Mouse (Mus musculus) naive thymus-derived CD4-positive, alpha-beta T cell, adult 2 months (primary cell): ENCODE measurements around the gene Asic2.
"Not testable (repeated sequence)": the region's sequence is repeated elsewhere in the genome, so short reads cannot be mapped to it uniquely, and the experiment has no call there.

Source experiments
- DNase-seq: peaks from one replicate; pipeline ENCODE4 v3.0.0-alpha.2; 2011; ENCODE audit warnings: low read depth

Asic2 gene

DNA sequence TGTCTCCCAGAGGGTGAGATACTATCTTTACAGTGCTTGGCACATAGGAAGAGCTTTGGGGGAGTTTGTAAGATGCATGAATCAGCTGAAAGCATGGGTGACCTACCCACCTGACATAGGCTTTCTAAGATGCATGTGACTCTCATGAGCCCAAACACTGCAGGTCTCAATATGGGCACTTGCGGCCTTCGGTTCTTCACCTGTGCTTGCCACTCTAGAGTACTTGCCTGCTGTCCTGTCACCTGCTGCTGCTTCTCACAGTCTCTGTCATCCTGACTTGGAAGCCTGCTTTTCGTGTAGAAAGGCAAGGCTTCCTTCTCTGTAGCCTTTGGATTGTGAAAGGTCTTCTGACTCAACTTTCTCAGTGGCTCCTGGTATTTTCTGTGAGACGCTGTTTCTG is 645.1 kb downstream of the Asic2 start:
- DNase-seq, result no peak

DNA sequence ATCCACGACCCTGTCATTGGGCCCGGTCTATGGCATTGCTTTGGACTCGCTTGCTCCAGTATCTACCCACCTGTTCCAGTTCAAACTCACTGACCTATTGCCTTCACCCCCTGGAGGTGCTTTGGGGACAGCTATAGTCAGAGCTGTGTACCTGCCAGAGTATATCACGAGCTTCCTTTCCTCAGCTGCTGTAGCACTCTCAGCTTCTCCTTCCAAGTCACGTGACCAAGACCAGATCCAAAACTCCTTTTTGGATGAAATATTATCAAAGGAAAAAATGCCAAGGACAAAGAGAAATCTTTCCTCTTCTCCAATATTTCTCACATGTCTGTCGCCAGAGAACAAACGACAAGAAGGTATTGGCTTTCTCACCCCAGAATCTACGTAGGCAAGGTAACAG is 645.8 kb downstream of the Asic2 start:
- DNase-seq, result no peak

- no peak for DNase-seq
Measured at GRCm38 (mm10) chr11:81290041-81290440, 678.2 kb downstream of the Asic2 start.

DNA sequence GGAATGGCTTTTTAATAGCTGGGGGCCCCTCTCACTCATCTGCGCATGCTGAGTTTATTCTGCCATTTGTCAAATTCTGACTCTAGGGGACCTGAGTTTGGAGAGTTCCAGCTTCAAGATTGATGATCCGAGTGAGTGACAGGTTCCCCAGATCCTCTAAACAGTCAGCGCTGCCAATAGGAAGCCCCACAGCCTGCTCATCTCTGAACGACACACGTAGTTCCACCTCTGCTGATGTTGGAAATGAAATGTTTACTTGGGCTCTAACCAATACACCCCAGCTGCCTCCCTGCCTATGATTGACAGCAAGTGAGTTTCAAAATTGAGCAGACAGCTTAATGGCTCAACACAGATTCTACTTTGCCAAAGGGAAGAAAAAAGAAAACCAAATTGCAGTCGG is 685.1 kb downstream of the Asic2 start:
- DNase-seq, result no peak

GRCm38 (mm10) chr11:81280070-81280469 is 688.2 kb downstream of the Asic2 start:
- no peak for DNase-seq

- no peak for DNase-seq
Measured at GRCm38 (mm10) chr11:81277406-81277805, 690.9 kb downstream of the Asic2 start.

DNA sequence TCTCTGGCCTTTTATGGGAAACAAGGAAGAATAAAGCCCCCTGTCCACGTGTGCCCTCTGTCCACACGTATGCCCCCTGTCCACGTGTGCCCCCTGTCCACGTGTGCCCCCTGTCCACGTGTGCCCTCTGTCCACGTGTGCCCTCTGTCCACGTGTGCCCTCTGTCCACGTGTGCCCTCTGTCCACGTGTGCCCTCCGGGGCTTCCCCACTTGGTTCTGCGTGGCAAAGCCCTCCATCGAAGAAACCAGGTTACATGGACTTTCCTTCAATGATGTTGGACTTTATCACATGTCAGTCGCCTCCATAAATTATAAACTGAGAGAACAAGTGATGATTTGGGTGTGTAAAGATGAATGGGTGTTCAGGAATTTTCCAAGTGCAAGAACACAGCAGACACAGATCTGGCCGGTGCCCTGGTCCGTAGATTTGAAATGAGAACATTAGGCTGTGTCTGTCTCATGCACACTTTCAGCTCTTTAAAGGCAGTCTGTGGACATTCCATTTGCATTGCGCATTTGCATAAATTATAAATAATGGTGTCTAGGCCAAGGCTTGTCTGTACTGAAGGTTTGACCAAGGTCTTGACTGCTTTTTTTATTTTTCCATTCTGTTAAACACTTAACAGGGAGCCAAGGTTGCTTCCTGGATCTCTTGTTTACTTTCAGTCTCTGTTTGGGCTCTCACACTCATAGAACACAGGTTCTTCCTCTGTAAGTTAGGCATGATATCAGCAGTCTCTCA is 695.4 kb downstream of the Asic2 start:
- DNase-seq, result no peak

DNA sequence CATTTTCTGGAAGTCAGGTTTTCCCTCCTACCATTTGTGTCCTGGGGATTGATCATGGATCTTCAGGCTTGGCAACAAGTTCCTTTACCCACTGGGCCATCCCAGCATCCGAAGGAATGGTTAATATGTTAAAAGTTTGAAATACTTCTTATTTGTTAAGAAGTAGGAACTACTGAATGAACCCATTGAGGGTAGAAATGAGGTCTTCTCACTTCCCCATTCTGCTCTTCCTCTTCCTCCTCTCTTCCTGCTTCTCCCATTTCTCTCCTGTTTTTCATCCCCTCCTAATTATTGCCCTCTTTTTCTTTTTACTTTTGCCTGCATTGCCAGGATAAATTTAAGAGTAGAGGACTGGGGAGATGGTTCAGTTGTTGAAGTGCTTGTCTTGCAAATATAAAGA is 696.8 kb downstream of the Asic2 start:
- no peak for DNase-seq

DNA sequence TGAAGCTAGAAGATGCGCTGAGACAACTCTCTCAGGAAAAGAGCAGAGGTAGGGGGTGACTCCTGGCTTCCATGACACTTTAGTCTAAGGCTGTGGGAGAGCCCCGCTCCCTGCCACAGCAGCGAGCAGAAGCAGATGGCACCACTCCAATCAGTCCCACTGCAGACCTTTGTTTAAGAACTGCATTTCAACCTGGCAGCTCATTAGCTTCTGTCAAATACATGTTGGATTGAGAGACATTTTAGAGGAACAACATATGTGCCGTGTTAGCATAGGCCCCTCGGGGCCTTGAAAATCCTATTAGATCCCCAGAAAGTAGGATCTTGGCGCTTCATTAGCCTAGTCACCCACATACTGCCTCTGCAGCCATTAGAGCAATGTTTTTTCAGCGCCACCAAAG is 697.7 kb downstream of the Asic2 start:
- no peak for DNase-seq

- no peak for DNase-seq
Measured at GRCm38 (mm10) chr11:81263757-81264156, 704.5 kb downstream of the Asic2 start.

- DNase-seq, result no peak
Measured at GRCm38 (mm10) chr11:81263193-81263592, 705.1 kb downstream of the Asic2 start.

- DNase-seq, result no peak
Measured at GRCm38 (mm10) chr11:81261259-81261658, 707.0 kb downstream of the Asic2 start.

- DNase-seq, result not testable (repeated sequence)
Measured at GRCm38 (mm10) chr11:81241183-81241582, 727.1 kb downstream of the Asic2 start.

DNA sequence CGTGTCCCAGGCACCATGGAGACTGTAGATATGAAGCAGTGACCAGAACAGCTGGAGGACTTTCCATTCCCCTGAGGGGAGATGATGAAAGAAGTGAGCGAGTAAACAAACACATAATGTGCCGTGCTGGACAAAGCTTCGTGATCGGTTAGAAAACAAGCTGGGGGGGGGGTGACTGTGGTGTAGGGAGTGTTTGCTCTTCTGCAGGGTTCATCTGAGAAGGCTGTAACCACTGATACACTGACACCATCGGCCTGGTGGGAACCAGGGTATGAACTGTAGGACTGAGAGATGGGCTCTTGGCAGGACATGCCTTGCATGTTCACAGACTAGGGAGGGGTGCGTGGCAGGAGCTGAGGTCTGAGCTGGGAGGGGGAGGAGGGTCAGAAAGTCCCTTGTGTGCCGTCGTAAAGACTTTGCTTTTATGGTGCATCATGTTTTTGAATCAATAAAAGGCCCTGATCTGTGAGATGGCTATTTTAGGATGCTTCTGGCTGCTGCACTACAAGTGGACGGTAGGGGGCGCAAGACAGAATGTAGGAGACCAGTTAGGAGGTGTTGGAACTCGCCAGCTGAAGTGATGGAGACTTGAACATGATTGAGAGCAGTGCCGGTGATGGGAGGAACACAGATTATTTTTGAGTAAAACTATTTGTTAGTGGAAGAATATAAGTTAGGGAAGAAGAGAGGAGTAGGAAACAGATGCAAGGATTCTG is 728.1 kb downstream of the Asic2 start:
- DNase-seq, result no peak

- DNase-seq, result no peak
Measured at GRCm38 (mm10) chr11:81239091-81239490, 729.2 kb downstream of the Asic2 start.

GRCm38 (mm10) chr11:81236070-81236469 is 732.2 kb downstream of the Asic2 start:
- no peak for DNase-seq

DNA sequence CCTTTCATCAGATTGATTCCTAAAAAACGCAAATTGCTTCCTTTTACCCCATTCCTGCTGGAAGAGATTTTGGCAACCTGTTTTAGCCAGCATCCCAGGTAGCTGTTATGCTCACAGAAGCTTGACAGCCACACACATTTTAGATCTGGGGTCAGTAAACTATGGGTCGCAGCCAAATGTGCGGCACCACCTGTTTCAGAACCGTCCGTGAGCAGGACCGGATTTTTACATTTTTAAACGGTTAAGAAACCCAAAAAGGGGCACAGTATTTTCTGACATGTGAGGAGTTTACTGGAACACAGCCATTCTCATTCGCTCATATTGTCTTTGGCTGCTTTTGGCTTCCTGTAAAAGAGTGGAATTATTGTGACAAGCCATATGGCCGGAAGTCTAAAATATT is 744.9 kb downstream of the Asic2 start:
- no peak for DNase-seq

DNA sequence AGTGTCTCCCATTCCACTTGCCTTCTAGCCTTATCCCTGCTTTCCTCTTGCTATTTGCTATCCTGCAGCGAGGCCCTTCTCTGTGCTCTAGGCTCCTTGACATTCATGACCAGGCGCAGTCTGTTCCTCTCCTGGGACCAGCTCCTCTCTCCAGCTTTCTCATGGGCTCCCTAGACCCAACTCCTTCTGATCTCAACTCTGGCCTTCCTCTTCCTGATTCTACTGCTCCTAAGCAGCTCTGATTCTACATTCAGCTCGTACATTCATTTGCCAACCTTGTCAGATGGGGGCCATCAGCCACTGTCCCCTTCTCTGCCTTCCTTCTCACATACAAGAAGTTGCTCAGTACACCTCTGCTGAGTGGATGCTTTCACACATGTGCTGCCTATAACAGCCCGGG is 747.5 kb downstream of the Asic2 start:
- no peak for DNase-seq

GRCm38 (mm10) chr11:81205471-81205870 is 762.8 kb downstream of the Asic2 start:
- DNase-seq, result no peak

DNA sequence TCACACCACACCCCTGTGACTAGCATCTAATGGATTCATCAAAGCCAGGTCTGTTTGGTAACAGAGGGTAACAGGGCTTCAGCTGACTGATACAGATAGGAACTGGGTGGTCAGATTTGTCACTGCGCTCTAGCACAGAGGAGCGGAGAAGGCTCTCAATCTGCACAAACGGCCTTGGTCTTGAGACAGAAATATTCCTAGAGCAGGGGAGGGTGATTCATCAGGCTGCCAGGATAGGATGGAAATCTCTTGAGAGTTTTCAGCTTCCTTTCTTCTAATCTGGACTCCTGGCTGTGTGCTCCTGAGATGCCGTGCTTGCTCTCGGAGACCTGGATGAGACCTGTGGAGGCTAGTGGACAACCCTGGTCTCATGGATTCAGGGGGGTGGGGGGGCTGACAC is 765.7 kb downstream of the Asic2 start:
- DNase-seq, result no peak

- DNase-seq, result no peak
Measured at GRCm38 (mm10) chr11:81193856-81194255, 774.4 kb downstream of the Asic2 start.

DNA sequence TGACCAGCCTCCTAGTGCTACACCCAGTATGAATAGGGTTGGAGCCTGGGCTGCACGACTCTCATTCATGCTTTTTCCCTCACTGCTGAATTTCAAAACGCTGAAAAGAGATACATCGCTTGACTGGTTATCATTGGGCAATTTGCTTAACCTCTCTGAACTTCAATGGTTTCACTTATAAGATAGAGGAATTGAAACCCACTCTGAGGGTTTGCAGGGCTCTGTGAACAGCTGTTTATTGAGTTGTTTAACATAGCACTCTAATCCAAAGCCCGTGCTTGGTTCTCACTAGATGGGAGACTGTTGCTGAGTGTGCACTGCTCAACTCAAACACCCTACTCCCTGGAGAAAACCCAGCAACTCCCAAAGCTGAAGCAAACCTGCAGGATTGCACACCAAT is 776.1 kb downstream of the Asic2 start:
- DNase-seq, result no peak

DNA sequence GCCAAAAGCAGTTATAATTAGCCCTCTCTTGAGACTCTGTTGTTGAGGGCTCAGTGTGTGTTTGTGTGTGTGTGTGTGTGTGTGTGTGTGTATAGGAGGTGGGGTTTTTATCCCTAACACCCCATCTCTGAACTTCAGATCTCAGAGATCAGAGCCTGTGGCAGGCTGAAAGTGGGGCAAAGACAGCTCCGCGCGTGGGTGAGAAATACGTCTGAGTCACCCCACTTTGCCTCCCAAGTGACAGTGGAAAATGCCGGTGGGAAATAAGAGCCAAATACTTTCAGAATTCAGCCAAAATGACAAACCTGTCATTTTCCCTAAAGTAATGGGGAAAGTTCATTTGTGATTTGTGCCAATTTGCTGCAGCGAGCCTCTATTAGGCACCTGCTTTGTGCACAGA is 779.2 kb downstream of the Asic2 start:
- DNase-seq, result no peak

- no peak for DNase-seq
Measured at GRCm38 (mm10) chr11:81187851-81188250, 780.4 kb downstream of the Asic2 start.
